Mouse (Mus musculus): Measurements from ENCODE around the gene Nup210l. TPM values are rescaled to one million over a fixed set of nuclear protein-coding genes. Genes with fewer than 3 reads are reported as not detected.

The Nup210l gene
- polyA plus RNA-seq, 1 experiment: 0.16 TPM

DNA sequence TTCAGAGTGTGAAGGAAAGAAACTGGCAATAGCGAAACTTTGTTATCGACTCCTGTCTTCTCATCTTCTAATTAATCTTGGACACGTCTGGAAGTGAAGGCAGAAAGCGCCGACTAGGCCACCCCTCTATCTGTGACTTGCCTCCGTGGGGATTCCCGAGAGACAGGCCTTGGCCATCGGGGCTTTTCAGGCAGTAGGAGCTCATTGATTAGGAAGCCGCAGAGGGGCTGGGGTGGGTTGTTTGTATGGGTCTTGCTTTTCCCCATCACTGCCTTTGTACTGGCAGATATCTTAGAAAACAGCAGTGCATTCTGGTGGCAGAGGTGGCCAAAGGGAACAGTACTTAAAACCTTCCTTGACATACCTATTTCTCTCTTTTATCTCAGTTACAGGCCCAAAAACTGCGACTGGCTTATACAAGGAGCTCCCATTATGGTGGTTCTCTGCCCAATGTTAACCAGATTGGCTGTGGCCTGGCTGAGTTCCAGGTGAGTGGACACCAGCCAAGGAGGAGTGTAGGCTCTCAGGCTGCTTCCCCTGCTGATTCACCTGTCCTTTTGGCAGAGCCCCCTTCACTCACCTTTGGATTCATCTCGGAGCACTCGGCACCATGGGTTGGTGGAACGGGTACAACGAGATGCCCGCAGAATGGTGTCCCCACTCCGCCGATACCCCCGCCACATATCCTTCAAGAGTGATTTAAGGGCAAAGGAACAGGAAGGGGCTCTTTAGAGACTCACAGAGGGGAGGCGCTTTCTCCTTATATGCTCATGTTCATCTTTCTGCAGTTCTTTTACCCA is 153.0 kb downstream of the Nup210l start:
- DNase-seq: peak; percentile 96 to 97
- Histone ChIP-seq H3K27me3 (ENCODE audit: control insufficient read depth, insufficient read depth, low read length) (no peaks in the 10 kb centered on the region), H3K27ac (ENCODE audit: insufficient read depth, low read length) (peak overlapping the region; percentile 91), H3K4me3 (replicated peaks; ENCODE audit: insufficient read depth, low read depth, low read length) (peak overlapping the region; percentile 35), H3K4me1 (ENCODE audit: control insufficient read depth, insufficient read depth, low read length) (peaks cover 47% of the 10 kb centered on the region)
- no peak for TF ChIP-seq POLR2A (IDR thresholded peaks at IDR 0.05; ENCODE audit: borderline replicate concordance, insufficient read depth, low read length)
- TF ChIP-seq CTCF (IDR thresholded peaks at IDR 0.05; ENCODE audit: borderline replicate concordance, insufficient read depth, low read depth, low read length): no peak
- WGBS: 27% methylated on average over 19 of the region's 19 CpGs

DNA sequence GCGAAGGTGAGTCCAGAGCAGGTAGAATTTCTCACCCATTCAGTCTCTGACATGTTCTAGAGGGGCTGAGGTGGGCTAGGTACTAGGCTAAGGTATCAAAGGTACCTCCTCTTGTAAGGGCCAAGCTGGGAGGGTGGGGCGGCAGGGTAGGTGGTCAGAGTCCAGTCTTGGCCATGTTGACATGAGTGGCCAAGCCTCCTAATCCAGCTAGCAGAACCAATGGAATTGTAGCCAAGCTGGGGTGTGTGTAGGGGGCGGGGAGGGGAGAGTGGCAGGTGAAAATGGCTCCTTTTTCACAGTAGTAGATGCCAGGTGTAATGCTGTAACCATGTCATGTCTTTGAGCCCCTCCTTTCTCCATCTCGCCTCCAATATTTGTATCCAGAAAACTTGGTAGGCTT is 154.6 kb downstream of the Nup210l start:
- Histone ChIP-seq H3K27me3 (ENCODE audit: control insufficient read depth, insufficient read depth, low read length) (no peaks in the 10 kb centered on the region), H3K4me1 (ENCODE audit: control insufficient read depth, insufficient read depth, low read length) (peaks cover 47% of the 10 kb centered on the region), H3K27ac (ENCODE audit: insufficient read depth, low read length) (no peak overlapping the region), H3K4me3 (replicated peaks; ENCODE audit: insufficient read depth, low read depth, low read length) (no peak overlapping the region)
- DNase-seq: no peak
- WGBS: 87% methylated on average over 4 of the region's 4 CpGs
- TF ChIP-seq POLR2A (IDR thresholded peaks at IDR 0.05; ENCODE audit: borderline replicate concordance, insufficient read depth, low read length): no peak
- TF ChIP-seq CTCF (IDR thresholded peaks at IDR 0.05; ENCODE audit: borderline replicate concordance, insufficient read depth, low read depth, low read length): no peak

Other genes starting within 250 kb of the Nup210l start
- 1.1 and 1.3 TPM in 2 replicates for gene Il6ra, start 190.9 kb upstream of the Nup210l start, polyA plus RNA-seq (2012; rRNA removed)
- gene Atp8b2, start 140.6 kb upstream of the Nup210l start, polyA plus RNA-seq (2012; rRNA removed): 91.9 and 97.8 TPM in 2 replicates
- gene Hax1, start 105.4 kb upstream of the Nup210l start, polyA plus RNA-seq (2012; rRNA removed): 116 and 125 TPM in 2 replicates
- 112 and 116 TPM in 2 replicates for gene 4933434E20Rik, start 52.5 kb upstream of the Nup210l start, polyA plus RNA-seq (2012; rRNA removed)
- gene Ubap2l, start 51.5 kb upstream of the Nup210l start, polyA plus RNA-seq (2012; rRNA removed): 90.4 and 102 TPM in 2 replicates
- 120 and 124 TPM in 2 replicates for gene Tpm3, start 31.5 kb upstream of the Nup210l start, polyA plus RNA-seq (2012; rRNA removed)
- 1,034 and 1,060 TPM in 2 replicates for gene Rps27, start 109.5 kb downstream of the Nup210l start, polyA plus RNA-seq (2012; rRNA removed)
- gene Rab13, start 109.6 kb downstream of the Nup210l start, polyA plus RNA-seq (2012; rRNA removed): 10.2 and 11.2 TPM in 2 replicates
- gene Jtb, start 127.5 kb downstream of the Nup210l start, polyA plus RNA-seq (2012; rRNA removed): 66.9 and 69.1 TPM in 2 replicates
- 0.23 and 0.51 TPM in 2 replicates for gene Creb3l4, start 139.4 kb downstream of the Nup210l start, polyA plus RNA-seq (2012; rRNA removed)
- 35.8 and 38.7 TPM in 2 replicates for gene Slc39a1, start 144.0 kb downstream of the Nup210l start, polyA plus RNA-seq (2012; rRNA removed)
- 78.2 and 91.2 TPM in 2 replicates for gene Crtc2, start 150.0 kb downstream of the Nup210l start, polyA plus RNA-seq (2012; rRNA removed)
- 65.4 and 77.0 TPM in 2 replicates for gene Dennd4b, start 161.1 kb downstream of the Nup210l start, polyA plus RNA-seq (2012; rRNA removed)
- 33.3 and 40.7 TPM in 2 replicates for gene Gatad2b, start 189.0 kb downstream of the Nup210l start, polyA plus RNA-seq (2012; rRNA removed)